Mouse (Mus musculus) neural tube, embryonic 11.5 days (tissue): Measurements from ENCODE around the gene Rpl41. TPM values are rescaled to one million over a fixed set of nuclear protein-coding genes. Genes with fewer than 3 reads are reported as not detected.

Experiments
- ATAC-seq: fragments of 200-750 bp; cut with Nextera tagmentation; 2 replicates; pipeline ENCODE4 v1.8.0; 2017; ENCODE audit warnings: moderate number of reproducible peaks, mild to moderate bottlenecking, moderate TSS enrichment, moderate library complexity; ENCODE audit not compliant: insufficient read depth, low FRiP score, low TSS enrichment
- DNase-seq: peaks from one replicate; pipeline ENCODE4 v3.0.0-alpha.2; 2015; ENCODE audit warnings: low spot score
- H3K27ac ChIP-seq: fragments of 300-500 bp; sonication (generic); 2 replicates; pipeline ENCODE4 v1.5.1; 2014; ENCODE audit warnings: low read depth, mild to moderate bottlenecking, low read length
- H3K27me3 ChIP-seq: fragments of 300-500 bp; sonication (generic); 2 replicates; pipeline ENCODE4 v1.6.1; 2014; ENCODE audit warnings: mild to moderate bottlenecking, low read length, mixed read lengths; ENCODE audit not compliant: control insufficient read depth, insufficient read depth
- H3K36me3 ChIP-seq: fragments of 300-500 bp; sonication (generic); 2 replicates; pipeline ENCODE4 v1.6.1; 2014; ENCODE audit warnings: mild to moderate bottlenecking, low read length, moderate library complexity, mixed read lengths; ENCODE audit not compliant: control insufficient read depth, insufficient read depth
- H3K4me1 ChIP-seq: fragments of 300-500 bp; sonication (generic); 2 replicates; pipeline ENCODE4 v1.6.1; 2014; ENCODE audit warnings: low read length, mixed read lengths; ENCODE audit not compliant: control insufficient read depth, insufficient read depth
- H3K4me2 ChIP-seq: fragments of 300-500 bp; sonication (generic); 2 replicates; pipeline ENCODE4 v1.6.1; 2014; ENCODE audit warnings: low read depth, mild to moderate bottlenecking, moderate library complexity
- H3K4me3 ChIP-seq: fragments of 300-500 bp; sonication (generic); 2 replicates; pipeline ENCODE4 v1.5.1; 2014; ENCODE audit warnings: low read depth, low read length
- H3K9ac ChIP-seq: fragments of 300-500 bp; sonication (generic); 2 replicates; pipeline ENCODE4 v1.6.1; 2014; ENCODE audit warnings: mild to moderate bottlenecking, low read length
- H3K9me3 ChIP-seq: fragments of 300-500 bp; sonication (generic); 2 replicates; pipeline ENCODE4 v1.6.1; 2016; ENCODE audit warnings: low read length; ENCODE audit not compliant: control insufficient read depth
- WGBS: fragments of 180-500 bp; shearing (Covaris S2); extraction: QIAGEN DNeasy Blood & Tissue Kit; methylation state at CpG from one replicate; pipeline ENCODE4 v1.1.7; 2014; 5-methylcytosine and 5-hydroxymethylcytosine counted together
- polyA plus RNA-seq: library from polyadenylated mRNA; unstranded; fragments of >200 nt; fragmentation: Nextera tagmentation; extraction: Ambion mirVana; gene quantifications from 2 replicates; pipeline ENCODE4 v1.2.1, GENCODE M21; 2014

Gene Rpl41
- polyA plus RNA-seq, 1 experiment from 2014 or later, result 3,132 TPM

- Histone ChIP-seq H3K27ac (no peak overlapping the region), H3K4me2 (peak overlapping the region; percentile 16; the same call in 1 of the 2 replicates), H3K9ac (no peak overlapping the region; the same call in 1 of the 2 replicates), H3K9me3 (no peaks in the 10 kb centered on the region), H3K27me3 (peaks cover 28% of the 10 kb centered on the region), H3K4me1 (no peaks in the 10 kb centered on the region), H3K36me3 (no peaks in the 10 kb centered on the region), H3K4me3 (0 out of 2 replicates have a peak overlapping the region, but pooled peaks have one; percentile 4)
- 58% methylated on average over 8 of the region's 8 CpGs for WGBS
- DNase-seq (no peak), ATAC-seq (no peak)
Measured at GRCm38 (mm10) chr10:128587697-128588096, 38.6 kb upstream of the Rpl41 start.

- Histone ChIP-seq H3K9ac (no peak overlapping the region), H3K4me3 (no peak overlapping the region), H3K36me3 (no peaks in the 10 kb centered on the region), H3K27ac (no peak overlapping the region), H3K4me1 (no peaks in the 10 kb centered on the region), H3K4me2 (peak overlapping the region; percentile 15; the same call in 1 of the 2 replicates), H3K9me3 (no peaks in the 10 kb centered on the region), H3K27me3 (peaks cover 28% of the 10 kb centered on the region)
- ATAC-seq, result no peak
- DNase-seq, result no peak
- WGBS, result 55% methylated on average over 4 of the region's 4 CpGs
Measured at GRCm38 (mm10) chr10:128587120-128587519, 38.0 kb upstream of the Rpl41 start.

GRCm38 (mm10) chr10:128586546-128586945, 37.4 kb upstream of the Rpl41 start:
- Histone ChIP-seq H3K27ac (no peak overlapping the region), H3K4me1 (no peaks in the 10 kb centered on the region), H3K9ac (no peak overlapping the region), H3K27me3 (peaks cover 28% of the 10 kb centered on the region), H3K4me2 (0 out of 2 replicates have a peak overlapping the region, but pooled peaks have one; percentile 3), H3K9me3 (no peaks in the 10 kb centered on the region), H3K4me3 (no peak overlapping the region), H3K36me3 (no peaks in the 10 kb centered on the region)
- ATAC-seq (no peak), DNase-seq (no peak)
- 13% methylated on average over 1 of the region's 1 CpGs for WGBS

GRCm38 (mm10) chr10:128584386-128584785, 35.3 kb upstream of the Rpl41 start:
- H3K4me2 ChIP-seq, result no peak overlapping the region
- H3K27me3 ChIP-seq, result peaks cover 25% of the 10 kb centered on the region
- H3K9me3 ChIP-seq, result no peaks in the 10 kb centered on the region
- no peak for DNase-seq
- H3K4me3 ChIP-seq, result no peak overlapping the region
- H3K9ac ChIP-seq, result no peak overlapping the region
- 6% methylated on average over 4 of the region's 4 CpGs for WGBS
- no peaks in the 10 kb centered on the region for H3K4me1 ChIP-seq
- H3K36me3 ChIP-seq, result no peaks in the 10 kb centered on the region
- H3K27ac ChIP-seq, result no peak overlapping the region
- no peak for ATAC-seq

GRCm38 (mm10) chr10:128583644-128584043, 34.5 kb upstream of the Rpl41 start:
- no peak for DNase-seq
- no peaks in the 10 kb centered on the region for H3K36me3 ChIP-seq
- H3K4me3 ChIP-seq, result no peak overlapping the region
- no peak overlapping the region for H3K9ac ChIP-seq
- no peak overlapping the region for H3K27ac ChIP-seq
- ATAC-seq, result no peak
- H3K4me1 ChIP-seq, result no peaks in the 10 kb centered on the region
- H3K27me3 ChIP-seq, result peaks cover 17% of the 10 kb centered on the region
- H3K4me2 ChIP-seq, result no peak overlapping the region
- H3K9me3 ChIP-seq, result no peaks in the 10 kb centered on the region
- WGBS, result 25% methylated on average over 7 of the region's 7 CpGs

GRCm38 (mm10) chr10:128579731-128580130, 30.6 kb upstream of the Rpl41 start:
- no peaks in the 10 kb centered on the region for H3K9me3 ChIP-seq
- H3K27ac ChIP-seq, result no peak overlapping the region
- H3K4me2 ChIP-seq, result no peak overlapping the region
- peaks cover 3% of the 10 kb centered on the region; the same call in 1 of the 2 replicates for H3K27me3 ChIP-seq
- H3K4me3 ChIP-seq, result no peak overlapping the region
- ATAC-seq (no peak), DNase-seq (no peak)
- WGBS, result 91% methylated on average over 4 of the region's 4 CpGs
- H3K36me3 ChIP-seq, result no peaks in the 10 kb centered on the region
- no peaks in the 10 kb centered on the region for H3K4me1 ChIP-seq
- no peak overlapping the region for H3K9ac ChIP-seq

GRCm38 (mm10) chr10:128579298-128579697, 30.2 kb upstream of the Rpl41 start:
- 82% methylated on average over 3 of the region's 3 CpGs for WGBS
- Histone ChIP-seq H3K4me1 (no peaks in the 10 kb centered on the region), H3K27me3 (peaks cover 3% of the 10 kb centered on the region; the same call in 1 of the 2 replicates), H3K27ac (no peak overlapping the region), H3K36me3 (no peaks in the 10 kb centered on the region), H3K4me2 (no peak overlapping the region), H3K9ac (no peak overlapping the region), H3K9me3 (no peaks in the 10 kb centered on the region), H3K4me3 (no peak overlapping the region)
- ATAC-seq (no peak), DNase-seq (no peak)

- WGBS, result 81% methylated on average over 11 of the region's 11 CpGs
- Histone ChIP-seq H3K4me3 (no peak overlapping the region), H3K36me3 (no peaks in the 10 kb centered on the region), H3K9ac (no peak overlapping the region), H3K27me3 (no peaks in the 10 kb centered on the region), H3K27ac (no peak overlapping the region), H3K9me3 (no peaks in the 10 kb centered on the region), H3K4me2 (no peak overlapping the region), H3K4me1 (no peaks in the 10 kb centered on the region)
- no peak for DNase-seq
- no peak for ATAC-seq
Measured at GRCm38 (mm10) chr10:128578330-128578729, 29.2 kb upstream of the Rpl41 start.

- no peak for ATAC-seq
- no peaks in the 10 kb centered on the region for H3K36me3 ChIP-seq
- H3K27ac ChIP-seq, result no peak overlapping the region
- WGBS, result 91% methylated on average over 2 of the region's 2 CpGs
- H3K4me2 ChIP-seq, result no peak overlapping the region
- H3K9me3 ChIP-seq, result no peaks in the 10 kb centered on the region
- H3K4me1 ChIP-seq, result no peaks in the 10 kb centered on the region
- no peak for DNase-seq
- no peak overlapping the region for H3K4me3 ChIP-seq
- H3K9ac ChIP-seq, result no peak overlapping the region
- no peaks in the 10 kb centered on the region for H3K27me3 ChIP-seq
Measured at GRCm38 (mm10) chr10:128575063-128575462, 26.0 kb upstream of the Rpl41 start.
